Mouse (Mus musculus) heart, postnatal 36 days (tissue): Measurements from ENCODE around the gene Zdhhc17. TPM values are rescaled to one million over a fixed set of nuclear protein-coding genes. Genes with fewer than 3 reads are reported as not detected.
A peak's percentile ranks its signal among the peaks of the same experiment; 100 is the strongest.

Experiments used
- DNase-seq, 2 experiments: peaks; one replicate each; pipeline ENCODE4 v3.0.0; 2021 to 2022
- intact Hi-C: fragments of 180-260 bp; cut with DNase I; formaldehyde crosslinking; loops from one replicate; pipeline ENCODE4 v1.15.1; 2025
- total RNA-seq, 2 experiments: library from RNA; stranded (reverse); gene quantifications; 2 replicates each; pipeline ENCODE4 v1.2.3; 2021

Zdhhc17 gene
- total RNA-seq, 2 experiments from 2014 or later: 24.7 to 27.7 TPM

DNA sequence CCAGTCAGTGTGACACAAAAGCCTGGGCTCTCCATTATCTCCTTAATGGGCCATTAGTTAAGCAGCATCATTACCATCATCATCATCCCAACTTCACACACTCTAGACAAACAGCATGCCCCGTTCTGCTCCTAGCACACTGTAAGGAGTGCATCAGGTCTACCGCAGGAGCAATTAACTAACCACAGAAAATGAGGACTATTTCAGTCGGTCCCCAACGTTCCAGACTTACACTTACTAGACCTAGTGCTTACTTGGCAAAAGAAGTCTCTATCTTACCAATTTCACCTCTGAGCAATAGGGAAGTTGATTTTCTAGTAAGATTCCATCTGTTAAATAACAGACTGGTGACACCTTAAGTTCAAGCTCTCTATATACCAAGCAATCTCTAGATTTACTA lies 2.3 kb downstream of the Zdhhc17 start:
- intact Hi-C loops: loop anchor here (2.0 kb wide), 1 partner anchor 13 kb away; no protein-coding TSS in a partner anchor
- no peak for DNase-seq

- intact Hi-C loops: no loop called here
- no peak for DNase-seq
These were observed 4.1 kb downstream of the Zdhhc17 start for GRCm38 (mm10) chr10:111005611-111006488.

DNA sequence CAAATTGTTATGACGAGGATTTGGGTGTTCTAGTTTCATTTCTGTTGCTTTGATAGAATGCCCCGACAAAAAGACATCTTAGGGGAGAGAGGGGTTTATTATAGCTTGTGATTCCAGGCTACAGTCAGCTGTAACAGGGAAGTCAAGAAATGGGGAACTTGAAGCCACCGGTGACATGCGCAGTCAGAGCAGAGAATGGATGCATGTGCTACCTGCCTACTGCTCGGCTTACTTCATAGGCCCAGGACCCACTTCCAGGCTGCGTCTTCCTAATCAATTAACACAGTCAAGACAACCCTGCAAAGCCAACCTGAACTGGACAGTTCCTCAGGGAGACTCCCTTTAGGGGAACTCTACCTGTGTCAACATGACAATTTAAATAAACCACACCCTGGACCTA lies 5.7 kb downstream of the Zdhhc17 start:
- no peak for DNase-seq
- intact Hi-C loops: no loop called here

- no peak for DNase-seq
- intact Hi-C loops: loop anchor here (5.0 kb wide), 1 partner anchor 163 kb away; the partner anchor contains the start of gene Osbpl8
These were observed 10.7 kb downstream of the Zdhhc17 start for GRCm38 (mm10) chr10:110999201-110999600.

GRCm38 (mm10) chr10:110997180-110997579 lies 12.8 kb downstream of the Zdhhc17 start:
- intact Hi-C loops: loop anchor here (5.0 kb wide), 1 partner anchor 165 kb away; the partner anchor contains the start of gene Osbpl8

GRCm38 (mm10) chr10:110994761-110995160 lies 15.2 kb downstream of the Zdhhc17 start:
- intact Hi-C loops: loop anchor here (2.0 to 5.0 kb wide), 2 partner anchors 14 to 168 kb away; partner anchors contain the start of gene Osbpl8

More at GRCm38 (mm10) chr10:110997180-110997579, 12.8 kb downstream of the Zdhhc17 start:
- DNase-seq: no peak

GRCm38 (mm10) chr10:110993249-110993648 lies 16.7 kb downstream of the Zdhhc17 start:
- DNase-seq: no peak
- intact Hi-C loops: no loop called here

More at GRCm38 (mm10) chr10:110994761-110995160, 15.2 kb downstream of the Zdhhc17 start:
- no peak for DNase-seq

DNA sequence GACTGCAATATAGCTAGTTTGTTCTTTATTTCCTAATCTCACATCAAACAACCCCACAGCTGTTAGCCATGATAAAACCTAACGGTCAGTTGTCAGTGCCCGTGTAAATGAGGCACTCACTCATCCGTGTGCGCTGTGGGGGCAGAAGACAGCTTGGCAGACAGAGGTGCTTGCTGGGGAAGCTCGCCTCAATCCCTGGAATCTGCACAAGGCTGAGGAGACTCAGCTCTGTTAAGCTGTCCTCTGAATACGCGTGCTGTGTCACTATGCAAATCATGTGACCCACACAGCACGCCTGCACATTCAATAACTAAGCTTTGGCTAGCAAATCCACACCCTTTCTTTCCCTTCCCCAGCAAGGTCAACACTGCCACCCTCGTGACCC lies 17.9 kb downstream of the Zdhhc17 start:
- intact Hi-C loops: no loop called here
- DNase-seq: peak in 1 of 2 experiments; percentile 21

GRCm38 (mm10) chr10:110991307-110992046 lies 18.5 kb downstream of the Zdhhc17 start:
- intact Hi-C loops: no loop called here
- no peak for DNase-seq

- no peak for DNase-seq
- intact Hi-C loops: loop anchor here (1.0 kb wide), 1 partner anchor 111 kb away; no protein-coding TSS in a partner anchor
These were observed 20.2 kb downstream of the Zdhhc17 start for GRCm38 (mm10) chr10:110989729-110990128.

DNA sequence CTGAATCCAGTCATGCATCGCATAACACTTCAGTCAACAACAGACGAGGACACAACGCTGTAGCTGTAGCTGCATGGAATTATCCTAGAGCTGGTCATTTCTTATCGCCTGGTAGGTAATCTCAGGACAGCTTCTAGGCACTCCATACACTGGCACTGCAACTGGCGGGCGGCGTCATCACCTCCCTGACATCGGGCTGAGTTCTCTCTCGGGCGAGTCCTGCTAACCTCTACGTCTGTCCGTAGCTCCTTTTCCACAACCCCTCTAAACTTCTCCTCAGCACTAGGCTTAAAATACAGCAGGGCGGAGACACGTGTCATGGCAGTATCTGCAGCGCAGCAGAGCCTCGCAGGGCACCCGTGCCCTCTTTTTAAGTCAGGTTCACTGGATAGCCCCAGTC lies 23.3 kb downstream of the Zdhhc17 start:
- DNase-seq: peak in 1 of 2 experiments; percentile 31
- intact Hi-C loops: no loop called here

- no peak for DNase-seq
- intact Hi-C loops: no loop called here
These were observed 27.2 kb downstream of the Zdhhc17 start for GRCm38 (mm10) chr10:110982771-110983170.

- intact Hi-C loops: no loop called here
- no peak for DNase-seq
These were observed 29.5 kb downstream of the Zdhhc17 start for GRCm38 (mm10) chr10:110980441-110980840.

DNA sequence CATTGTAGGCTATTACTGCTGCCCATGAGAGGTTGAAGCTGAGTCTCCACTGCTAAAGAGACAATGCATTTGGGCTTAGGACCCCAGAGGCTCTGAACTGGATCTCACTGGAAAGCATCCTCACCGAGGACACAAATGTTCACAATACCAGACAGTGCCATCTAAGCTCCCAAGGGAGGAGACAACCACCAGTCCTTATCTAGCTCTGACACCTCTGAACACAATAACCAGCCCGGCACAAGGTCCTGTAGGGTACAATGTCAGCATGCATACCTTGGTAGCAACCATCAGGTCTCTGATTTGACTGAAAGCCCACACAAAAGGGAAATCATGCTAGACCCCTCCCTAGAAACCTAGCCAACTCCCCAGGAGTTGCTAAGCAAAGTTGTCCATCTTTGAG lies 30.5 kb downstream of the Zdhhc17 start:
- no peak for DNase-seq
- intact Hi-C loops: no loop called here

DNA sequence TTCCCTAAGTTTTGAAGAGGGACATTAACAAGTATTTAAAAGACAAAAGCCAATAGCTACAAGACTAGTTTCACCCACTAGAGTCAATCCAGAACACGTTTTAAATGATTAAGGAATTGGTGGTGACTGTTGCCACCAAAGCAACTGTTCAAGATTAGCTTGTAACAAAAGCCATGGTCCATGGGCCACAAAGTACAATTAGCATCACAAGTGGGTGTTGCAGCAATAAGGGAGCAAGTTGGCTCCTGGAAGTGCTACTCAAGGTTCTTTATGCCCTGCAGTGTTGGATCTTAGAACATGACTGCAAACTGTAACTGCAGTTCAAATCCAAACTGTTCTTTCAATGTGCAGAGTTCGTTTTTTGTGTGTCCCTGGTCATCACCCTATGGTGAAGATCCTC lies 32.6 kb downstream of the Zdhhc17 start:
- intact Hi-C loops: loop anchor here (2.0 kb wide), 1 partner anchor 123 kb away; no protein-coding TSS in a partner anchor
- DNase-seq: no peak

DNA sequence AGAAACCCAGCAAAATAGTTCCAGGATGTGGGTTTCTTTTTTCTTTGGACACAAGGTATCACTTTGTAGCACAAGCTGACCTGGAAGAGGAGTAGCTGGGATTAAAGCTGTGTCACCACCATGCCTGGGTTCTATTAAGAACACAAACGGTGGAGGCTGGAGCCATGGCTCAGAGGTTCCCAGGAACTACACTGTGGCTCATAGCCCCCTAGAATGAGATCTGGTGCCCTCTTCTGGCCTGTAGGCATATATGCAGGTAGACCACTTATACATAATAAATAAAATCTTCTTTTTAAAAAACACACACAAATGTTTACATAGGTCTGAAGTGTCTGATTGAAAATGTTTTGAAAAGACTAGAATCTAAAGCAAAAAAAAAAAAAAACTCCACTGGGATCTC lies 33.9 kb downstream of the Zdhhc17 start:
- DNase-seq: peak; percentile 31 to 47
- intact Hi-C loops: loop anchor here (1.0 to 2.0 kb wide), 2 partner anchors 125 to 182 kb away; no protein-coding TSS in a partner anchor

- intact Hi-C loops: loop anchor here (2.0 kb wide), 1 partner anchor 134 kb away; no protein-coding TSS in a partner anchor
- no peak for DNase-seq
These were observed 35.1 kb downstream of the Zdhhc17 start for GRCm38 (mm10) chr10:110974885-110975284.

DNA sequence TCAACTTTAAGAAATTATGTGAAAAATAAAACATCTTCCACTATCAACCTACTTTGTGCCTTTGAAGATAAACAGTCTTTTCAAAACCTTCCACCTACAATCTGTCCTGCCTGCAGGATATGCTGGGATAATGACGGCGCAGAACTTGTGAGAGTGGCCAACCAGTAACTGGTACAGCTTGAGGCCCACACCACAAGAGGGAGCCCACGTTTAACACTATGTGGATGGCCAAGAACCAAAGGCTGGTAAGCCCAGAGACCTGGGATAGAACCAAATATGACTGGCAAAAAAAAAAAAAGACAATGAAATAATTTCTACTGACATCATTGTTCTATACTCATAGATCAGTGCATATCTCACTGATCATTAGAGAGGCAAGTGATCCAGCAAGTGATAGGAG lies 35.5 kb downstream of the Zdhhc17 start:
- peak; percentile 43 for DNase-seq
- intact Hi-C loops: loop anchor here (2.0 kb wide), 1 partner anchor 134 kb away; no protein-coding TSS in a partner anchor

DNA sequence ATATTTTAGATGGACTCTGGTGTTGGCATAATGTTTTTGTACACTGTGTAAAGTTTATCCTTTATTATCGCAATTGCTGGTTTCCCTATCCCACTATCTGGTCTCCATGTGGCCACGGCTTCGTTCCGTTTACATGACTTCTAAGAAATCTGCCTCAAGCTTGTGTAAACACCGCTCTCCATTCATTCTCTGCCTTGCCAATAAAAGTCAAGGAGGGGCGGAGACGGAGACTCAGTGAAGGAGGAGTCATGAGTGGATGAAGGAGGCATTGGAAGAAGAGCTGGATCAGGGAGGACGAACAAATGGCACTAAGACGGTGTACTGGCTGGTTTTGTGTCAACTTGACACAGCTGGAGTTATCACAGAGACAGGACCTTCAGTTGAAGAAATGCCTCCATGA lies 37.9 kb downstream of the Zdhhc17 start:
- intact Hi-C loops: no loop called here
- no peak for DNase-seq

DNA sequence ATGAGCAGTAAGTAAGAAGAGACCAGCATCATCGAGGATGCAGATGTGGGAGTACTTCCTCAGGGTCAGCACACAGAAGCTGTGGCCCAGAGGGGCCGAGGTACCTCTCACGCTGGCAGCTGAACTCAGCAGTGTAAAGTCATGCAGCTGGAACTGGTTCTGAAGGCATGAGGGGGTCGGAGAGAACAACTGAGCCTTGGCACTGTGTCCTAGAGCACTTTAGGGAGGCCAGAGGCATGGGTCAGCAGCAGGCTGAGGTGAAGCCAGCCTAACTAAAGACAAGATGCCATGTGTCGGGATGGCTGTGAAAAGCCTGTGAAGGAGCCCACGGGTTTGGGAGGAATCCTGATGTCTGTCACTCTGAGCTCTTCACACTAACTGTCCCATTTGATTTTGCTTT lies 38.5 kb downstream of the Zdhhc17 start:
- intact Hi-C loops: no loop called here
- no peak for DNase-seq

GRCm38 (mm10) chr10:110971044-110971443 lies 38.9 kb downstream of the Zdhhc17 start:
- intact Hi-C loops: no loop called here
- no peak for DNase-seq
